Mouse (Mus musculus) granulocyte monocyte progenitor cell, adult 5-6 weeks (primary cell): Measurements from ENCODE around the gene Slc27a1. TPM values are rescaled to one million over a fixed set of nuclear protein-coding genes. Genes with fewer than 3 reads are reported as not detected.

Source experiments
- ATAC-seq: replicated peaks from 2 replicates; pipeline ENCODE4 v1.8.0; 2016; ENCODE audit warnings: mild to moderate bottlenecking, moderate TSS enrichment, inconsistent platforms; ENCODE audit not compliant: poor library complexity, severe bottlenecking
- total RNA-seq, 2 experiments: library from RNA; stranded (forward) in 1 of 2; stranded (reverse) in 1 of 2; fragments of 200-712, 200-1000 nt in 1 of 2; fragments of >200 nt in 1 of 2; fragmentation: Nextera tagmentation in 1 of 2; gene quantifications; 2 replicates each; pipeline ENCODE4 v1.2.3; 2014 to 2017

Slc27a1 gene
- total RNA-seq, 2 experiments from 2014 or later = 6.2 to 7.8 TPM

DNA sequence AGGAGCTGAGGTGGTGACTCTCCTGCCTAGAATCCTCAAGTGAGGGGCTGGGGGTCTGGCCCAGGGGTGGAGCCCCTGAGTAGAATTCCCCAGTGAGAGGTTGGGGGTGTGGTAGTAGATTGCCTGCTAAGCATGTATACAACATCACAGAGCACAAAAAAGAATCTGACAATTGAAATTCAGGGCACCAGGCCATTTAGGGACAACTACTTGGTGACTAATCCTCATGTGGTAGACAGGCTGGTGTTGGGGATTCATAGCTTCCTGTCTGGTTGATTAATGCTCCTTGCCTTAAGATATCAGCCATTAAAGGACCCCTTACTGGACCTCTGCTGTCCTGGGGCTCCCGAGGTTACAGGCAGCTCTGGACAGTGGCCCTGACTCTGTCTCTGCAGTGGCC, 10.3 kb downstream of the Slc27a1 start:
- no peak for ATAC-seq

DNA sequence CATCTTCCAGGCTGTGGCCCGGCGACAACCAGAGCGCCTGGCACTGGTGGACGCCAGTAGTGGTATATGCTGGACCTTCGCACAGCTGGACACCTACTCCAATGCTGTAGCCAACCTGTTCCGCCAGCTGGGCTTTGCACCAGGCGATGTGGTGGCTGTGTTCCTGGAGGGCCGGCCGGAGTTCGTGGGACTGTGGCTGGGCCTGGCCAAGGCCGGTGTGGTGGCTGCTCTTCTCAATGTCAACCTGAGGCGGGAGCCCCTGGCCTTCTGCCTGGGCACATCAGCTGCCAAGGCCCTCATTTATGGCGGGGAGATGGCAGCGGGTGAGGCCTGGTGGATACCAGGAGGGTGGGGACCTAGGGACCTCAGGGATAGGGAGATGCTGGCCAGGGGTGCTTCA, 10.8 kb downstream of the Slc27a1 start:
- ATAC-seq = no peak

DNA sequence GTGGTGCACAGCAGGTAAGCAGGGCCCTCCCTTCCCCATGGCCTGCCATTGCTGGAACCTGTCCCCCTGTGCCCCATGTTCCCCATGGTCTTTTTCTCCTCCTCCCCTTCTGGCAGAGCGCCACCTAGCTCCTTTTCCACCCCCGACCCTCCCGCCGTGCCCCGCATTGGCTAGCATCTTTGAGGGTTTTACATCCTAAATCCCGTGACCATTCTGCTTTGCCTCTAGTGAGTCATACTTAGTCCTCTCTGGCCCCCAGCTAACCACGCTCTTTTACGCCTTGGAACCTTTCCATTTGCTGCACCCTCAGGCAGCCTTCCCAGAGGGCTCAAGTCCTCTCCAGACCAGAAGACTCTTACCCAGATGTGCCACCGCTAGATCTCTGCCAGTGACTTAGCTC, 11.5 kb downstream of the Slc27a1 start:
- peak; percentile 27; the same call in 1 of the 2 replicates for ATAC-seq

DNA sequence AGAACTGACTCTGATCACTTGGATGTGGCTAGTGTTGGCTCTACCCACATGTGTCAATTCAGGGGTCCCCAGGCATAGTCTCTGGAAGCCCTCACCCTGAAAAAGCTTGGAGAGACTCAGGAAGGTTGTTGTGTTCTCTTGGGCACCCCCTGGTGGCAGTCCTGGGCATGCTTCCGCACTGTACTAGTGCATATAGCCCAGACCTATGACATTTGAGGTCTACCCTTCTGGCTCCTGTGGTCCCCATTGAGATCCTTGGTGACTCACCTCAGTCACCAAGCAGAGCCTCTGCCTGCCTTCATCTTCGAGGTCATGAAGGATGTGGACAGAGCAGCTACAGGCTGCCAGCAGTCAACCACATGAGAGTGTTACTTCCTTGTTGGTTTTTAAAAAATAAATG, 18.2 kb downstream of the Slc27a1 start:
- peak; percentile 54 for ATAC-seq

DNA sequence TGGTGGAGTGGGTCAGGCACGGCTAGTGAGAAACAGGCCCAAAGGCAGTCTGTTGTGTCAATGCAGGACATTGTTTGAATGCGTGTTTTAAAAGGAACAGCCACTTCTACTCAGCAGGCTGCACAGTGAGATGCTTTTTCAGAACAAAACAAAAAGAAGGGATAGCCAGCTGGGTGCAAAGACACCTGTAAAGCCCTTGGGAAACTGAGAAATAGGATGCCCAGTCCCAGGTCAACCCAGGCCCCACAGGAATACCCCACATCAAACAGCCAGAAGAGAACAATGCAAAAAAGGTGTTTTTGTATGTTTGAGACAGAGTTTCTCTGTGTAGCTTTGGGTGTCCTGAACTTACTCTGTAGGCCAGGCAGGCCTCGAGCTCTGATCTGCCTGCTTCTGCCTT, 20.1 kb downstream of the Slc27a1 start:
- no peak for ATAC-seq

DNA sequence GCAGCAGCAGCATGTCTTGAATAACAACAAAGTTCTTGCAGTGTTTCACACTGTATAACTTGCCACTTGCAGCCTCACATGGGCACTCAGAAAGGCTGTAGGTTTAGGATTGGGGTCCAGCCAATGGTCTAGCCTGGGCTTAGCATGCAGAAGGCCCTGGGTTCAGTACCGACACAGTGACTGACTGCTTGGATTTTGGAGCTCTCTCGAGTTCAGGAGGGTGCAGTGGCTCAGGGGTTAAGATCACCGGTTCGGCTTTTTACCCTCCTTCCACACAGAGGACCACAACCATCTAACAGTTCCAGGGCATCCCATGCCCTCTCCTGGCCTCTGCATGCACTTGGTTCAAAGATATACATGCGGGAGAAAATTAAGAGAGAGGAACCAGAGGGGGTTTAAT, 22.3 kb downstream of the Slc27a1 start:
- ATAC-seq = no peak

DNA sequence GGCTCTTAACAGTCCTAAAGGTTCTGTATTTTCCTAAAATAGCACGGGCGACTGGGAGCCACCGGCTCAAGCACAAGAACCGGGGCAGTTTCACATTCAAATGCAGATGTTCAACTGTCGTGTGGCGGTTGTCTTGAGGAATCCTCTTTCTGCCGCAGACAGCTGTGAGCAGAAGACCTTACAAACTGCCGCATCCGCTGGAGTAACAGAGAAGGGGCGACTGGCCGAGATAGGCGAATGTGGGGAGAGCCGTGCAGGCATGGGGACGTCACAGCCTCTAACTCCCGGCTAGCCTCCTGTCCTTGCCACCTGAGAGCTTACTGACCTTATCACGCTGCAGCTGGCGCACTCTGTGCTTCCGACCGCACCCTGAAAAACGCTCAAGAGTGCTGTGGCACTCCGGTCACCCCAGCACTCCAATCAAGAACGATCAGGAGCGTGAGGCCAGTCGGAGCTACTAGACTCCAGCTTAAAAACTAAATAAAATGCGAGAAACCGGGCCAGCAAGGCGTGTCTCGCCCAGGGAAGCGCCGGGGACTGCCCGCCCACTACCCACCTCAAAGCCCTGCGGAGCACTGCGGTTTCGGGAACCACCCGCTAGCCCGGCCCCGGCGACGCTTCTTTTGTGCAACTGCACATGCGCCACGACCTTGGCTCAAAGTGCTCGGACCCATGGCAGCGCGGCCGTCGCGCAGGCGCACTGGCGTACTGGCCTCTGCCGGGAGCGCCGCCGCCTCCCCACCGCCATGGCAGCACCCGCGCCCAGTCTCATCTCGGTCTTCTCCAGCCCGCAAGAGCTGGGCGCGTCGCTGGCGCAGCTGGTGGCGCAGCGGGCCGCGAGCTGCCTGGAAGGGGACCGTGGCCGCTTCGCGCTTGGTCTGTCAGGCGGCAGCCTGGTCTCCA, 23.0 kb downstream of the Slc27a1 start, which contains the start of gene Pgls:
Pgls (plus strand) TSS at position 706 of the 903 bp plus-strand sequence.
- ATAC-seq = peak; percentile 61

DNA sequence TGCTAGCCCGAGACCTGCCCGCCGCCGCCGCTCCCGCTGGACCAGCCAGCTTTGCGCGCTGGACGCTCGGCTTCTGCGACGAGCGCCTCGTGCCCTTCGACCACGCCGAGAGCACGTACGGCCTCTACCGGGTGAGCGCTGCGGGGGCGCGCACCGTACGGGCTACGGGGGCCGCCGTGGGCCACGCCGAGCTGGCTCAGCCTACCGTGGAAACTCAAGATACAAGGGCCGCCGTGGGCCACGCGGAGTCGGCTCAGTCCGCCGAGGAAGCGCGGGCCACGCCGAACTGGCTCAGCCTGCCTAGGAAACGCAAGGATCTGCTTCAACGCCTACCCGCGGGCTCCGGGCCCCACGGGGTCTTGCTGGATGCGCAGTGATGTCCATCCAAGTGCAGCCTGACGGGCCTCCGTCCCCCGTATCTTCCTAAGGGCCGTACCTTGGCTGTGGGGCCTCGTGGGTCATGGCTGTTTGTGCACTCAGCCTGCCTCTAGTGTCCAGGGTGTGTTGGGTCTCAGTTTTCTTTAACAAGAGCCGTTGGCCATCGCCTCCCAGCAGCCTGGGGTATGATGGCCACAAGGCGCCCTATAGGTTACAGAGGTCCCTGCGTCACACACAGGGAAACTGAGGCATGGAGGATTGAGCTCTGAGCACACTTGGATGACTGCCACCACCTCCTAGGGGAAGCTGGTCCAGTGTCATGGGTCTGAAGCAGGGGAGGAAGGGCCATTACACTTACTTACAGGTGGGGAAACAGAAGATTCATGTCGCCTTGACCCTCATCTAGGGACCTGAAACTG, 23.9 kb downstream of the Slc27a1 start:
- ATAC-seq = peak; percentile 12; the same call in 1 of the 2 replicates

DNA sequence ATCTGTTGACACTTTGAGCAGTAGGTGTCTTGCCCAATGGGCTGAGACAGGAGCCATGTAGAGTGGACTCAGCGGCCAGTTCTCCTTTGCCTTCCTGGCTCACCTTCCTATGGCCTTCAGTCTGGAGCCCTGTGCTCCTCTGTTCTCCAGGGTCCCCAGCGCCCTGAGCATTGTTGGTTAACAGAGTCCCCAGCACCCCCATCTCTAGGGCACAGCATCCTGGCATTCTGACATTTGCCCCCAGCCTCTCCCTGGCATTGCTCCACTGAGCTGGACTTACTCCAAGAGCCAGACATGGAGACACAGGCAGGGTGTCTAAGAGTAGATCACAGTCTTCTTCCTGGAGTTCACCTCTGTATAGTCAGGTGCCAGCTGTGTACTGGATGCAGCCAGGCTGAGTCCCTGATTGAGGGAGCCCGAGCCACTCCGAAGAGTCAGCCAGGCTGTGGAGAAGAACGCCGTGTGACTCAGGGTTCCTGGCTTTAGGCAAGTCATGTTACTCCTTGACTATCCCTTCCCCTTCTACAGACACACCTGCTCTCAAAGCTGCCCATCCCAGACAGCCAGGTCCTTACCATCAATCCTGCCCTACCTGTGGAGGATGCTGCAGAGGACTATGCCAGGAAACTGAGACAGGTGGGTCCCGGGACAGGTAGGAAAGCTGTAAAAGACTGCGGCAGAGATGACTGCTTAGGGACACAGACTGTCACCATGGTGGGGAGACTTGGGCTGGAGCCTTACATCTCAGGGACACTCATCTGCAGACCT, 25.1 kb downstream of the Slc27a1 start:
- 0 out of 2 replicates have a peak, but pooled peaks have one; percentile 10 for ATAC-seq

DNA sequence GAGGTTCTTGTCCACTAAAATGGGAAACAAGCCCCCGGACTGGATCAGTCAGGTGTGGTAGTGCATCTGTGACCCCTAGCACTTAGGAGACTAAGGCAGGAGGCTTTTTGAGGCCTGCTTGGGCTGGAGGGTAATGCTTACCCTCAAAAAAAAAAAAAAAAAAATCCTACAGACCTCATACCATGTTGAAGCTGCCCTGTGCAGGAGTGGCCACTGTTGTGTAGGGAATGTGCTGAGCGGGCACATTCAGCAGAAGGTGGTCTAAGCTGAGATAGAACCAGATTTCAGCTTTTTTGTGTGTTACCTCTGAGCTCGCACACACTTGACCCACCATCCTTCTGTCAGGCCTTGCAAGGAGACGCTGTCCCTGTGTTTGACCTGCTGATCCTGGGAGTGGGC, 25.6 kb downstream of the Slc27a1 start:
- no peak for ATAC-seq

DNA sequence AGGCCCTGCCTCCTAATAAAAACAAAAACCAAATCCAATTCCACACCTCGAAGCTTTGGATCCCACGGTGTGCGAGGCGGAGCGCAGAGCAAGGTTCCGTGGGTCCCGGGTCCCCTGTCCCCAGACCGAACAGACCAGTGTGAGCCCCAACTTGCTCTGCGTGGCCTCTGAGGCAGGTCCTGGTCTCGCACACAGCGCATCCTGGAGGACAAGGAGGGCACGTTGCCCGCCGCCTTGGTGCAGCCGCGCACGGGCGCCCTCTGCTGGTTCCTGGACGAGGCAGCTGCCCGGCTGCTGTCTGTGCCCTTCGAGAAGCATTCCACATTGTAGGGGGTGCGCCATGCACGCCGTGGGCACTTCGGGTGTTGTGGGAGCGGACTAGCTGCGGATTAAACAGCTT, 27.2 kb downstream of the Slc27a1 start:
- ATAC-seq = peak; percentile 55

DNA sequence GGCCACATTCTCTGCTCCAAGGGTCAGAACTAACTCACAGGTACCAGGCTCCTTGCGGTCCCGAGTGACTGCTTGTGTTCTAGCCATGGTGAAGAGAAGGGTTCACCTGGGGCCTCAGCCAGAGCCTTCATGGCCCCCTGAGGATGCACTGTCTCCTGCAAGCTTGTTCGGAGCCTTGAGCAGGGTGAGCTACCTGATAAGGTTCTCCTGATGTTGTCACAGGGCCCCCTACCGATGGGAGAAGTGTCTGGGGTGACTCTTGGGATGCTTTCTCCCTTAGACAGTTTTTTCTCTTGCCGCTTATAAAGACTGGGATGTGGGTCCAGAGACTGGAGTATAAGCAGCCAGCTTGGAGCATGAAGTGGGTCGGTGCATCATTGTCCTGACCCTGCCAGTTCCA, 27.7 kb downstream of the Slc27a1 start:
- ATAC-seq = no peak

DNA sequence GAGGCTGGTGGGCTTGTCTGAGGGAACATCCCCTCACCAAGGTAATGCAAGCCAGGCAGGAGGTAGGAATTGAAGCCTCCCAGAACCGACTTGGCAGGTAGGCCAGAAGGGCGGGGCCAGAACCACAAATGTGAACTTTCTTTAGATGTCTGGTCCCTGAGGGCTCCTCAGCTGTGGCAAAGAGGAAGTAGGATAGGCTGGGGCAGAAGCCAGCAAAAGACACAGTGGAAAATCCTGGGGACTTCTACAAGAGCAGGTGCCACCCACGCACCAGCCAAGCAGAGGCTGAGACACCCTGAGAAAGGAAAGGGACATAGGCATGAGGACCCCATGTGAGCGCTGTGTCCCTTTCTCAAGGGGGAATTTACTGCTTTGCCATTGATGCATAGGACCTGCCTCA, 28.1 kb downstream of the Slc27a1 start:
- peak; percentile 17; the same call in 1 of the 2 replicates for ATAC-seq

DNA sequence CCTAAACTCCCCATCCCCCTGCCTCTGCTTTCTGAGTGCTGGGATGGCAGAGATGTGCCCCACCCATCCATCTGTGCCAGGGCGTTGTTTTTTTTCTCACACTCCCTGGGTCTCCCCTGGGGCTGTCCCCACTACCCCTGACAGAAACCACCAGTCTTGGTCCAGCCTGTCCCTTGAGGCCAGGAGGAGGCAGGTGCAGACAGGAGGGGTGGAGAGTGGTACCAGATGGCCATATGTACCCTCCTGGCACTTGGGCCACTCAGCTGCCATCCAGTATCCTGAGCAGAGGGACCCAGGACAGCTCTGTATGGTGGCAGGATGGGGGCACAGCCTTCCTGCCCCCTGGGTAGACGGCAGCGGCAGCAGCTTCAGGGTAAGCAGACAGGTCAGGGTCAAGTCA, 28.8 kb downstream of the Slc27a1 start, which contains the start of gene Fam129c:
Fam129c (plus strand) TSS at position 198 of the 400 bp plus-strand sequence.
- ATAC-seq = no peak

DNA sequence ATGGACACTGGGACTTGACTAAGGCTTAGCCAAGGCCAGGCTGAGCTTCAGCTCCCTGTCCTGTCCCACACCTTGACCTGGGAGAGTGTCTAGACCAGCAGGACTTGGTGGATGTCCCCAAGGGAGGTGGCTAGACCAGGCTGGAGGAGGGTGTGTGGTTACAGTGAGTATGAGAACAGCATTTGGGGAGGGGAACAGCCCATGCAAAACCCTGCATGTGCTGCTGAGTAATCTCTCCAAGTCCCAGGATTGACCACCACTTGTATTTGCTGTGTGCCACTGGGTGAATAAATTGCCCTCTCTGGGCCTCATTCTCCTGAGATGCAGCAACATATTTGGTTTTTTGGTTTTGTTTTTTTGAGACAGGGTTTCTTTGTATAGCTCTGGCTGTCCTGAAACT, 29.7 kb downstream of the Slc27a1 start:
- no peak for ATAC-seq

DNA sequence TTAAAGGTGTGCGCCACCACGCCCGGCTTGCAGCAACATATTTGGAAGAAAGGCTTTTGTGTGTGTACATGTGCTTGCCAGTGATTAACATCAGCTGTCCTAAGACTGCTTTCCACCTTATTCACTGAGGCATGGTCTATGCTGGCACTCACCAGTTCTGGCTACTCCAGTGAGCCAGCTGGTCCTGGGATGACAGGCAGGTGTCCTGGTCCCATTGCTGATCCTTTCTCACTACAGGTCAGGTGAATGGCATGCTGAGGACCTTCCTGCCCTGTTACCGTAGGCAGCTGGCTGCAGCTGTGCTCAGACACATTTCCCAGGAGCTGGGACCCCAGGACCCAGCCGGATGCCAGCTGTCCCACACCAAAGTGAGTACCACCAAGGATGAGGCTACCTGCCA, 30.2 kb downstream of the Slc27a1 start:
- no peak for ATAC-seq

DNA sequence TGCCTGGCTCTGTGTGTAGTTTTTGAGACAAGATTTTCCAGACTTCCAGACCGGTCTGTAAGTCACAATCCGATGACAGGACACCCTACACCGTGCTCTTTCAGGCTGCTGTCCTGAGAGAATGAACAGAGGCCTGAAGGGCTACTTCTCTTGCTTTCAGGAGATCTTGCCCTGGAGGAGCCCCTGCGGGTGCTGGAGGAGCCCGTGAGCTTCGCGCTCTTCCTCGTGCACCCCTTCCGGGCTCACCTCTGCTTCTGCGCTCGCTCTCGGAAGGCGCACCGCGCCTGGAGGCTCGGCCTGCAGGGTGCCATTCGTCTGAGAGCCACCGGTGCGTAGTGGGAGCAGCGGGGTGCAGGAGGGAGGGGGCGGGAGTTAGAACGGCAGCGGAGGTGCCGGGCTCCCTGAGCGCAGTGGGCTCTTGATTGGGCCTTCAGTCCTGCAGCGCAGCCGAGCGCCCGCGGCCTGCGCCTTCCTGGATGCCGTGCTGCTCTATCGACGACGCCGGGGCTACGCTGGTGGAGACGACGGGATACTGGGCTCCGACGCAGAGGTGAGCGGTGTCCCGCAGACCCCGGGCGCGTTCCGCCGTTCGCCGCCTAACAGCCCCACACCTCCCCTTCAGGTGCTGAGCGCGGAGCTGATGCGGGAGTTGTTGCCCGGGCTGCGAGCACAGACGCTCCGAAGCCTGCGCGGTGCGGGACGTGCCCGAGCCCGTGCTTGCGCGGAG, 33.4 kb downstream of the Slc27a1 start:
- ATAC-seq = peak; percentile 33

DNA sequence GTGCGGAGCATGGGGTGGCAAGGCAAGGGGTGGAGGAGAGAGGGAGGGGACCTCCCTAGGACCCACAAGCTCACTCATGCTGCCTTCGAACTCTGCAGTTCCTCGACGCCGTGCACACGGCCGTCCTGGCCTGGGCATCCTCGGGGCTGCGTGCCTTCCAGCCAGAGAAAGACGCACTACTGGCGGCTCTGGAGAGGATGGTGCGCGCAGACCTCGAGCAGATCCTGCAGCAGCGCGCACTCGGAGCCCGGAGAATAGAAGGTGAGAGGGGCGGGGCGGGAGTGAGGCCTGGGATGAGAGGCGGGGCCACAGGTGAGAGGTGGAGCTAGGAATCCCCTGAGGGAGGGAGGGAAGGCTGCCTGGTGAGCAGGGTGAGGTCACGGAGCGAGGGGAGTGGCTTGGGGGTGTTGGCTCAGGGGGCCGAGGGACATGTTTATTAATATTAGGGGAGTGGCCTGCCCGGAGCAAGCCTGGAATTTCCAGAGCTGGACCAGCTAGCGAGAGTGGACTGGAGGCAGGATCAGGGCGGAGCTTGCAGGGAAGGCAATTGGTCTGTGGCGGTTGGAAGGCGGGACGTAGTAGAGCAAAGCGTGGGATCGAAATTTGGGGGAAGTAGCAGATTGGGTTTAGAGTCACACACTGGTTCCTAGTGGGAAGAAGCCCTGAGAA, 34.1 kb downstream of the Slc27a1 start:
- peak; percentile 67 for ATAC-seq

DNA sequence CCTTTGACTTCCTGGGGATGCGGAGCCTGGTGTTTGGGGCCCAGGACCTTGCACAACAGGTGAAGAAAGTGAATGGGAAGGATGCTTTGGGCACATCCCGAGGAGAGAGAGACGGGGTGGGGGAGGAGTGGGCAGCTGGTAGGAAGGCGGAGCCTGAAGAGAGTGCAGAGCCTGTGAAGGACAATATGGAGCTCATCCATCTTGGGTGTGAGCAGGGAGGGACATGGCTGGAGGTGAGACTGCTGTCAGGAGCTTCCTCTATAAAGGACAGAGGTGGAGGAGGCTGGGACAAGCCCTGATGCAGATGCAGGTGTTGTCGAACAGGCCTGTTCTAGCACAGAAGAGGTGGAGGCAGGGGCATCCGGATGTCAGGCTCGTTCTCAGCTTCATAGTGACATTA, 35.3 kb downstream of the Slc27a1 start:
- no peak for ATAC-seq
